Mouse (Mus musculus) erythroblast, embryonic 14.5 days (primary cell): ENCODE data around the gene Slc23a2.

Experiments
- GATA1 ChIP-seq: IDR thresholded peaks from 2 replicates; pipeline ENCODE4 v1.6.1; 2012; ENCODE audit warnings: low read length, inconsistent platforms, mixed read lengths
- TAL1 ChIP-seq: IDR thresholded peaks from 3 replicates; pipeline ENCODE4 v1.6.1; 2012; ENCODE audit warnings: low read length, inconsistent platforms, mixed read lengths

- TF ChIP-seq GATA1 (no peak), TAL1 (no peak)
Measured at GRCm38 (mm10) chr2:132139099-132139498, 5.8 kb downstream of the Slc23a2 start.
